Mouse (Mus musculus): ENCODE results near the gene Nxph1.

- TF ChIP-seq CTCF (IDR thresholded peaks at IDR 0.05) (no peak), POLR2A (IDR thresholded peaks at IDR 0.05; ENCODE audit: insufficient read depth, low read depth, low read length) (no peak)
Observed at GRCm38 (mm10) chr6:9147966-9148365, 199.7 kb downstream of the Nxph1 start.

Data from heart, adult 2 months (tissue).